Comparison of ENCODE assay signal across 9 mouse cellular contexts in genomic region chr9:66872015-66872727, GRCm38 (mm10). TPM values are rescaled to one million over a fixed set of nuclear protein-coding genes. Genes with fewer than 3 reads are reported as not detected.
A peak's percentile ranks its signal among the peaks of the same experiment; 100 is the strongest.
DNase-seq lines count a peak whose midpoint lies in the region; ATAC-seq and TF ChIP-seq lines count a peak whose summit lies in the region.
"Had no signal": no experiment of that assay in that cellular context is flagged by ENCODE, and none has a peak within 500 bp of the region (broad histone marks: within the 10 kb centered on the region; RNA-seq: fewer than 3 reads in every experiment).

No protein-coding gene starts in this region.

- H3K4me2 ChIP-seq in neural tube, embryonic 15.5 days, result no peak overlapping the region
- H3K4me2 ChIP-seq: embryonic facial prominence, embryonic 12.5 days had no signal

- no peak for TF ChIP-seq POLR2A in lung, adult 2 months (IDR thresholded peaks at IDR 0.05; ENCODE audit: borderline replicate concordance, extremely low read depth, low read depth, low read length)

- H3K27me3 ChIP-seq in heart, embryonic 10.5 days (ENCODE audit: insufficient read depth, poor library complexity, severe bottlenecking), result no peaks in the 10 kb centered on the region
- no peaks in the 10 kb centered on the region for H3K27me3 ChIP-seq in neural tube, embryonic 15.5 days (replicated peaks)
- H3K27me3 ChIP-seq: embryonic facial prominence, embryonic 12.5 days had no signal

- DNase-seq in lung, adult 18-20 months, result peak; percentile 48 to 65
- DNase-seq in lung, adult 2 months, result no peak
- DNase-seq in heart, embryonic 10.5 days (ENCODE audit: low spot score), result no peak
- peak; percentile 73 for DNase-seq in kidney, postnatal 14 days
- peak; percentile 81 for DNase-seq in testis, postnatal 10 days (ENCODE audit: low spot score)
- no peak for DNase-seq in layer of hippocampus, adult 18-20 months (ENCODE audit: low spot score in 2 of 2)
- DNase-seq in frontal cortex, postnatal 10 days (ENCODE audit: low spot score in 2 of 2), result no peak

- peaks cover 10% of the 10 kb centered on the region; the same call in 1 of the 2 replicates for H3K36me3 ChIP-seq in heart, embryonic 10.5 days
- no peaks in the 10 kb centered on the region for H3K36me3 ChIP-seq in neural tube, embryonic 15.5 days
- H3K36me3 ChIP-seq: embryonic facial prominence, embryonic 12.5 days had no signal

- TF ChIP-seq CTCF in lung, adult 2 months (IDR thresholded peaks at IDR 0.05; ENCODE audit: insufficient read depth, low read length), result no peak

- 0 out of 2 replicates have a peak, but pooled peaks cover 2% of the 10 kb centered on the region for H3K4me1 ChIP-seq in lung, adult 2 months (ENCODE audit: control insufficient read depth, insufficient read depth, low read length)
- H3K4me1 ChIP-seq in heart, embryonic 10.5 days, result peaks cover 12% of the 10 kb centered on the region; the same call in 1 of the 2 replicates
- no peaks in the 10 kb centered on the region for H3K4me1 ChIP-seq in neural tube, embryonic 15.5 days

- 69% methylated on average over 10 of the region's 10 CpGs for WGBS in lung, adult 2 months
- WGBS in heart, embryonic 10.5 days, result 71% methylated on average over 10 of the region's 10 CpGs
- 82% methylated on average over 10 of the region's 10 CpGs for WGBS in neural tube, embryonic 15.5 days

- H3K4me3 ChIP-seq in lung, adult 2 months (replicated peaks; ENCODE audit: extremely low read depth, low read depth, low read length), result no peak overlapping the region
- no peak overlapping the region for H3K4me3 ChIP-seq in heart, embryonic 10.5 days
- H3K4me3 ChIP-seq in neural tube, embryonic 15.5 days (replicated peaks), result no peak overlapping the region
- H3K4me3 ChIP-seq: embryonic facial prominence, embryonic 12.5 days had no signal

- H3K27ac ChIP-seq in heart, embryonic 10.5 days, result 0 out of 2 replicates have a peak overlapping the region, but pooled peaks have one; percentile 22
- H3K27ac ChIP-seq in neural tube, embryonic 15.5 days (replicated peaks), result no peak overlapping the region
- H3K27ac ChIP-seq: embryonic facial prominence, embryonic 12.5 days had no signal

- ATAC-seq in neural tube, embryonic 15.5 days (ENCODE audit: low FRiP score), result no peak

- H3K9ac ChIP-seq in neural tube, embryonic 15.5 days (replicated peaks), result no peak overlapping the region
- H3K9ac ChIP-seq: embryonic facial prominence, embryonic 12.5 days had no signal

- no peaks in the 10 kb centered on the region for H3K9me3 ChIP-seq in heart, embryonic 10.5 days
- H3K9me3 ChIP-seq in neural tube, embryonic 15.5 days (replicated peaks), result no peaks in the 10 kb centered on the region

RNA-seq across cellular contexts. Expression of gene Aph1c, which starts 37.6 kb away (rescaled TPM):
- polyA plus RNA-seq in lung, adult 2 months (2012; rRNA removed), result 1.6 and 4.6 TPM in 2 replicates
- 1.5 and 2.4 TPM in 2 replicates for polyA plus RNA-seq in heart, embryonic 10.5 days (2016; fragmentation: Nextera tagmentation; extraction: Ambion mirVana)
- polyA plus RNA-seq in neural tube, embryonic 15.5 days (2015; fragmentation: Nextera tagmentation; extraction: Ambion mirVana), result 4.3 and 4.7 TPM in 2 replicates
- 10 to 100 TPM in 1 of 2 experiments, 1 to 10 TPM in 1; 9.0 to 10.6 TPM for total RNA-seq in layer of hippocampus, adult 18-20 months (2021)

RNA-seq across cellular contexts. Expression of gene Rab8b, which starts 47.3 kb away (rescaled TPM):
- 11.9 and 19.2 TPM in 2 replicates for polyA plus RNA-seq in lung, adult 2 months (2012; rRNA removed)
- 21.1 and 21.3 TPM in 2 replicates for polyA plus RNA-seq in heart, embryonic 10.5 days (2016; fragmentation: Nextera tagmentation; extraction: Ambion mirVana)
- 30.8 and 32.1 TPM in 2 replicates for polyA plus RNA-seq in neural tube, embryonic 15.5 days (2015; fragmentation: Nextera tagmentation; extraction: Ambion mirVana)
- 10 to 100 TPM; 53.6 to 57.1 TPM for total RNA-seq in layer of hippocampus, adult 18-20 months (2021)

Comparison
In these comparisons a context has a peak if more than half of its experiments do, and no peak if none do; other contexts are left out.
1. DNase-seq: peak in lung, adult 18-20 months (2 of 2), kidney, postnatal 14 days (single experiment) and testis, postnatal 10 days (single experiment); none in lung, adult 2 months (single experiment), heart, embryonic 10.5 days (single experiment), layer of hippocampus, adult 18-20 months (0 of 2) and frontal cortex, postnatal 10 days (0 of 2).